Mouse (Mus musculus): ENCODE measurements around the gene Cmah. TPM values are rescaled to one million over a fixed set of nuclear protein-coding genes. Genes with fewer than 3 reads are reported as not detected.

Gene Cmah
- polyA plus RNA-seq, 1 experiment from 2014 or later, result 0.19 TPM

- WGBS, result 70% methylated on average over 5 of the region's 5 CpGs
- Histone ChIP-seq H3K4me2 (no peak overlapping the region), H3K27me3 (peaks cover 39% of the 10 kb centered on the region), H3K36me3 (no peaks in the 10 kb centered on the region), H3K27ac (no peak overlapping the region), H3K4me3 (replicated peaks) (no peak overlapping the region), H3K4me1 (replicated peaks) (peaks cover 5% of the 10 kb centered on the region; the same call in 1 of the 2 replicates), H3K9me3 (no peaks in the 10 kb centered on the region), H3K9ac (replicated peaks) (no peak overlapping the region)
- ATAC-seq (ENCODE audit: insufficient number of reproducible peaks, insufficient read depth, low FRiP score, low TSS enrichment, low read depth), result no peak
Observed at GRCm38 (mm10) chr13:24447043-24447442, 119.8 kb downstream of the Cmah start.

GRCm38 (mm10) chr13:24448578-24448977 lies 121.4 kb downstream of the Cmah start:
- Histone ChIP-seq H3K9me3 (no peaks in the 10 kb centered on the region), H3K4me2 (no peak overlapping the region), H3K4me3 (replicated peaks) (no peak overlapping the region), H3K4me1 (replicated peaks) (no peaks in the 10 kb centered on the region), H3K27me3 (peaks cover 42% of the 10 kb centered on the region), H3K27ac (no peak overlapping the region), H3K9ac (replicated peaks) (no peak overlapping the region), H3K36me3 (no peaks in the 10 kb centered on the region)
- 70% methylated on average over 6 of the region's 6 CpGs for WGBS
- ATAC-seq (ENCODE audit: insufficient number of reproducible peaks, insufficient read depth, low FRiP score, low TSS enrichment, low read depth), result no peak

- no peak for ATAC-seq (ENCODE audit: insufficient number of reproducible peaks, insufficient read depth, low FRiP score, low TSS enrichment, low read depth)
- Histone ChIP-seq H3K9me3 (no peaks in the 10 kb centered on the region), H3K36me3 (no peaks in the 10 kb centered on the region), H3K4me3 (replicated peaks) (no peak overlapping the region), H3K27ac (no peak overlapping the region), H3K4me2 (no peak overlapping the region), H3K9ac (replicated peaks) (no peak overlapping the region), H3K27me3 (peaks cover 58% of the 10 kb centered on the region), H3K4me1 (replicated peaks) (no peaks in the 10 kb centered on the region)
- 84% methylated on average over 2 of the region's 2 CpGs for WGBS
Observed at GRCm38 (mm10) chr13:24451455-24451854, 124.3 kb downstream of the Cmah start.

DNA sequence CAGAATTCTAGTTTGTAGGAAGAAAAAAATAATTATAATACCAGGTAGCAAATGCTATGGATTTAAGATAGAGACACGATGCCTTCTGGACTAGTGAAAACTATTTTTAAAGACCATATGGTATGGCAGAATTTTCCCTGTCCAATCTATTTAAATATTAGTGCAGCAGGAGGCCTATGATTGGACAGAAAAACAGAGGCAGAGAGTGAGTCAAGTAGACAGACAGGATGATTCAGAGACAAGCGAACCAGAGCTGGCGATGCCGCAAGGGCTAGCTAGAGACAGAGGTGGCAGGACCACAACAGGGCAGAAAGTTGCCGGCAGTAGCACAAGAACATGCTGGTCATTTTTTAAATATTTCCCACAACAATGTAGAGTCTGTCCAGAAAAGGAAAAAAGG lies 126.5 kb downstream of the Cmah start:
- H3K36me3 ChIP-seq, result no peaks in the 10 kb centered on the region
- H3K9ac ChIP-seq (replicated peaks), result no peak overlapping the region
- H3K4me1 ChIP-seq (replicated peaks), result no peaks in the 10 kb centered on the region
- no peak overlapping the region for H3K27ac ChIP-seq
- 94% methylated on average over 5 of the region's 5 CpGs for WGBS
- H3K9me3 ChIP-seq, result no peaks in the 10 kb centered on the region
- H3K4me3 ChIP-seq (replicated peaks), result no peak overlapping the region
- ATAC-seq (ENCODE audit: insufficient number of reproducible peaks, insufficient read depth, low FRiP score, low TSS enrichment, low read depth), result no peak
- H3K27me3 ChIP-seq, result peaks cover 55% of the 10 kb centered on the region
- no peak overlapping the region for H3K4me2 ChIP-seq

GRCm38 (mm10) chr13:24456385-24456784 lies 129.2 kb downstream of the Cmah start:
- peaks cover 68% of the 10 kb centered on the region for H3K27me3 ChIP-seq
- no peak for ATAC-seq (ENCODE audit: insufficient number of reproducible peaks, insufficient read depth, low FRiP score, low TSS enrichment, low read depth)
- H3K36me3 ChIP-seq, result no peaks in the 10 kb centered on the region
- H3K4me3 ChIP-seq (replicated peaks), result no peak overlapping the region
- H3K4me1 ChIP-seq (replicated peaks), result no peaks in the 10 kb centered on the region
- no peak overlapping the region for H3K9ac ChIP-seq (replicated peaks)
- no peak overlapping the region for H3K27ac ChIP-seq
- 84% methylated on average over 4 of the region's 4 CpGs for WGBS
- no peaks in the 10 kb centered on the region for H3K9me3 ChIP-seq
- no peak overlapping the region for H3K4me2 ChIP-seq

GRCm38 (mm10) chr13:24460517-24460916 lies 133.3 kb downstream of the Cmah start:
- H3K4me3 ChIP-seq (replicated peaks), result no peak overlapping the region
- H3K27me3 ChIP-seq, result peaks cover 71% of the 10 kb centered on the region
- H3K36me3 ChIP-seq, result no peaks in the 10 kb centered on the region
- no peak overlapping the region for H3K9ac ChIP-seq (replicated peaks)
- no peak overlapping the region for H3K27ac ChIP-seq
- WGBS, result 81% methylated on average over 5 of the region's 5 CpGs
- no peaks in the 10 kb centered on the region for H3K9me3 ChIP-seq
- H3K4me2 ChIP-seq, result no peak overlapping the region
- H3K4me1 ChIP-seq (replicated peaks), result no peaks in the 10 kb centered on the region
- ATAC-seq (ENCODE audit: insufficient number of reproducible peaks, insufficient read depth, low FRiP score, low TSS enrichment, low read depth), result no peak

- WGBS, result 85% methylated on average over 7 of the region's 7 CpGs
- H3K27me3 ChIP-seq, result peaks cover 74% of the 10 kb centered on the region
- H3K36me3 ChIP-seq, result no peaks in the 10 kb centered on the region
- H3K4me3 ChIP-seq (replicated peaks), result no peak overlapping the region
- no peak for ATAC-seq (ENCODE audit: insufficient number of reproducible peaks, insufficient read depth, low FRiP score, low TSS enrichment, low read depth)
- no peak overlapping the region for H3K4me2 ChIP-seq
- H3K4me1 ChIP-seq (replicated peaks), result no peaks in the 10 kb centered on the region
- no peak overlapping the region for H3K9ac ChIP-seq (replicated peaks)
- no peaks in the 10 kb centered on the region for H3K9me3 ChIP-seq
- no peak overlapping the region for H3K27ac ChIP-seq
Observed at GRCm38 (mm10) chr13:24463767-24464166, 136.6 kb downstream of the Cmah start.

GRCm38 (mm10) chr13:24466027-24466426 lies 138.8 kb downstream of the Cmah start:
- Histone ChIP-seq H3K27ac (no peak overlapping the region), H3K4me3 (replicated peaks) (no peak overlapping the region), H3K4me1 (replicated peaks) (no peaks in the 10 kb centered on the region), H3K9me3 (no peaks in the 10 kb centered on the region), H3K9ac (replicated peaks) (no peak overlapping the region), H3K36me3 (no peaks in the 10 kb centered on the region), H3K4me2 (no peak overlapping the region), H3K27me3 (peaks cover 52% of the 10 kb centered on the region)
- 94% methylated on average over 9 of the region's 9 CpGs for WGBS
- ATAC-seq (ENCODE audit: insufficient number of reproducible peaks, insufficient read depth, low FRiP score, low TSS enrichment, low read depth), result no peak

DNA sequence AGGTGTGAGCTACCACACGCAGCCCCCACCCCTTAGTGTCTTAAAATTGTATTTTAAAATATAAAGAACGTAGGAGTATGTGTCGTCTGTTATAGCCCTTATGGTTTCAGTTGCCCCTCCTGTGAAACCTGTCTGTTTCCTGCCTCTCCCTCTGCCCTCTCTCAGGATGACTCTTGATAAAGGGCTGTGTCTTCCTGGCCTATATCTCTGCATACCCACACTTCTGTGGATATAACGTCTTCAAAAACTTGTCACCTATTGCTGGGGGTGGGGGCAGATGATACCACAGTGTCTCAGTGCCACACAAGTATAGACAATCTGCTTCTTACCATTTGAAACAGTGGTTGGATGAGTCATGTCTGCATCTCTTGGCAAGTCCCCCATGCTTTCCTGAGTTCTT lies 140.6 kb downstream of the Cmah start:
- Histone ChIP-seq H3K4me1 (replicated peaks) (no peaks in the 10 kb centered on the region), H3K4me3 (replicated peaks) (no peak overlapping the region), H3K4me2 (no peak overlapping the region), H3K27me3 (peaks cover 42% of the 10 kb centered on the region), H3K9me3 (no peaks in the 10 kb centered on the region), H3K27ac (no peak overlapping the region), H3K9ac (replicated peaks) (no peak overlapping the region), H3K36me3 (no peaks in the 10 kb centered on the region)
- WGBS, result 80% methylated on average over 4 of the region's 4 CpGs
- no peak for ATAC-seq (ENCODE audit: insufficient number of reproducible peaks, insufficient read depth, low FRiP score, low TSS enrichment, low read depth)

DNA sequence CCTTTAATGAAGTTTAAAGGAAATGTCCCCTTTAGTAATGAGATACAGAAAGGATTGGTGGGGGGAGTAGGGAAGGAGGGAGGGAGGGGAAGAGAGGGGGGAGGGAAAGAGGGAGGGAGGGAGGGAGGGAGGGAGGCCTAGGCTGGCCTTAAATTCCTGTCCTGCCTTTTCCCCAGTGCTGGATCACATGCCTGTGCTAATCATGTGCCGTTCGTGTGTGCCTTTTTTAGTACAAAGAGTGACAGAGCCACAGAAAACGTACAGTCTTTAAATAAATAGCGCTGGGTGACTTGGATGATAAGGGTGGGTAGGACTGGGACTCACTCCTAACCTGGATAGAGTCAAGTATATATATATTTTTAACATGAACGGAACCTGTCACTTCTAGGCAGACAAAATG lies 150.4 kb downstream of the Cmah start:
- Histone ChIP-seq H3K9me3 (no peaks in the 10 kb centered on the region), H3K36me3 (no peaks in the 10 kb centered on the region), H3K27me3 (no peaks in the 10 kb centered on the region), H3K9ac (replicated peaks) (no peak overlapping the region), H3K27ac (no peak overlapping the region), H3K4me1 (replicated peaks) (no peaks in the 10 kb centered on the region), H3K4me3 (replicated peaks) (no peak overlapping the region), H3K4me2 (no peak overlapping the region)
- ATAC-seq (ENCODE audit: insufficient number of reproducible peaks, insufficient read depth, low FRiP score, low TSS enrichment, low read depth), result no peak
- 66% methylated on average over 5 of the region's 5 CpGs for WGBS

- Histone ChIP-seq H3K4me1 (replicated peaks) (no peaks in the 10 kb centered on the region), H3K36me3 (no peaks in the 10 kb centered on the region), H3K27ac (no peak overlapping the region), H3K9ac (replicated peaks) (no peak overlapping the region), H3K27me3 (no peaks in the 10 kb centered on the region), H3K4me3 (replicated peaks) (no peak overlapping the region), H3K9me3 (no peaks in the 10 kb centered on the region), H3K4me2 (no peak overlapping the region)
- ATAC-seq (ENCODE audit: insufficient number of reproducible peaks, insufficient read depth, low FRiP score, low TSS enrichment, low read depth), result no peak
- 89% methylated on average over 2 of the region's 2 CpGs for WGBS
Observed at GRCm38 (mm10) chr13:24479516-24479915, 152.3 kb downstream of the Cmah start.

- Histone ChIP-seq H3K9me3 (no peaks in the 10 kb centered on the region), H3K4me2 (no peak overlapping the region), H3K4me3 (replicated peaks) (no peak overlapping the region), H3K4me1 (replicated peaks) (no peaks in the 10 kb centered on the region), H3K27ac (no peak overlapping the region), H3K9ac (replicated peaks) (no peak overlapping the region), H3K27me3 (no peaks in the 10 kb centered on the region), H3K36me3 (no peaks in the 10 kb centered on the region)
- no peak for ATAC-seq (ENCODE audit: insufficient number of reproducible peaks, insufficient read depth, low FRiP score, low TSS enrichment, low read depth)
- 62% methylated on average over 6 of the region's 6 CpGs for WGBS
Observed at GRCm38 (mm10) chr13:24480824-24481223, 153.6 kb downstream of the Cmah start.
